Mouse (Mus musculus): ENCODE results near the gene Pm20d2. TPM values are rescaled to one million over a fixed set of nuclear protein-coding genes. Genes with fewer than 3 reads are reported as not detected.
A peak's percentile ranks its signal among the peaks of the same experiment; 100 is the strongest.

Gene Pm20d2
- polyA plus RNA-seq (2016; fragmentation: Nextera tagmentation; extraction: Ambion mirVana), result 0.74 and 0.92 TPM in 2 replicates

DNA sequence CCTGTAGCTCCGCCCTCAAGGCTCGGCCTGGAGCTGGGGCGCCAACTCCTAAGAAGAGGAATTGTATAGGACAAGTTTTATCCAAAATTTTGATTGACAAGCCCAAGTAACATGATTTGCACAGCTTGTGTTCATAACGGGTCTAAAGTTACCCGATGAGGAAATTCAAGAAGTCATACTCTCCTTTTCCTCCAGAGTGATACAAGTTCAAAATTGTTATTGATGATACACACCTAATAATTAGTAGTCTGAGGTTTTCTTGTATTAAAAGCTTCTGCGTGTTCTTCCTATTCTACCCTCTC lies at the start of gene Pm20d2:
Pm20d2 (minus strand) TSS at position 3 of the 302 bp plus-strand sequence.
- peaks cover 33% of the 10 kb centered on the region for H3K27me3 ChIP-seq (replicated peaks; ENCODE audit: low read depth, poor library complexity, severe bottlenecking)
- peak within 1 kb of the TSS; percentile 82 for H3K27ac ChIP-seq (replicated peaks)
- no peaks in the 10 kb centered on the region for H3K36me3 ChIP-seq (replicated peaks)
- peaks cover 8% of the 10 kb centered on the region for H3K4me1 ChIP-seq
- no peak for DNase-seq (ENCODE audit: low spot score)
- H3K4me3 ChIP-seq, result peak within 1 kb of the TSS; percentile 73
- WGBS, result 18% methylated on average over 6 of the region's 6 CpGs
- no peaks in the 10 kb centered on the region; the same call in 1 of the 2 replicates for H3K9me3 ChIP-seq

DNA sequence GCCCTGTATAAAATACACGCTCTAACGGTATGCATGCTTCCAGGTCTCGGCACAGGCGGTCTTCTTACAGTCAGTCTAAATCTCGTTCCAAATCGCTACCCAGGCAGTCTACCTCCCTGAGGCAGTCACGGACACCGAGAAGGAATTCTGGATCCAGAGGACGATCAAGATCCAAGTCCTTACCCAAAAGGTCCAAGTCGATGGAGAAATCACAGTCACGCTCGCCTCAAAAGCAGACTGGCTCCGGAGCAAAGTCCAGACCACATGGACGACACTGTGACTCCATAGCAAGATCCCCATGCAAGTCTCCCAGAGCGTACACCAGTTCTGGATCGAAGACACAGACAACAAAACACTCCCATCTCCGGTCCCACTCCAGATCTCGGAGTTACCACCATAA lies 41.3 kb upstream of the Pm20d2 start:
- 92% methylated on average over 18 of the region's 18 CpGs for WGBS

GRCm38 (mm10) chr4:33229639-33230038 lies 40.1 kb upstream of the Pm20d2 start:
- no peak for DNase-seq (ENCODE audit: low spot score)
- Histone ChIP-seq H3K4me3 (no peak overlapping the region), H3K27me3 (replicated peaks; ENCODE audit: low read depth, poor library complexity, severe bottlenecking) (no peaks in the 10 kb centered on the region), H3K36me3 (replicated peaks) (no peaks in the 10 kb centered on the region), H3K27ac (replicated peaks) (no peak overlapping the region), H3K4me1 (no peaks in the 10 kb centered on the region), H3K9me3 (no peaks in the 10 kb centered on the region)
- WGBS, result 76% methylated on average over 4 of the region's 4 CpGs

More for the DNA sequence above, 41.3 kb upstream of the Pm20d2 start:
- Histone ChIP-seq H3K9me3 (no peaks in the 10 kb centered on the region), H3K36me3 (replicated peaks) (no peaks in the 10 kb centered on the region), H3K27ac (replicated peaks) (no peak overlapping the region), H3K4me3 (no peak overlapping the region), H3K27me3 (replicated peaks; ENCODE audit: low read depth, poor library complexity, severe bottlenecking) (no peaks in the 10 kb centered on the region), H3K4me1 (no peaks in the 10 kb centered on the region)
- DNase-seq (ENCODE audit: low spot score), result no peak

GRCm38 (mm10) chr4:33227164-33227563 lies 37.6 kb upstream of the Pm20d2 start:
- DNase-seq (ENCODE audit: low spot score), result no peak
- H3K36me3 ChIP-seq (replicated peaks), result no peaks in the 10 kb centered on the region
- no peaks in the 10 kb centered on the region for H3K9me3 ChIP-seq
- no peak overlapping the region for H3K4me3 ChIP-seq
- H3K27me3 ChIP-seq (replicated peaks; ENCODE audit: low read depth, poor library complexity, severe bottlenecking), result no peaks in the 10 kb centered on the region
- H3K27ac ChIP-seq (replicated peaks), result no peak overlapping the region
- H3K4me1 ChIP-seq, result 0 out of 2 replicates have a peak, but pooled peaks cover 4% of the 10 kb centered on the region
- 85% methylated on average over 7 of the region's 7 CpGs for WGBS

- Histone ChIP-seq H3K27me3 (replicated peaks; ENCODE audit: low read depth, poor library complexity, severe bottlenecking) (no peaks in the 10 kb centered on the region), H3K27ac (replicated peaks) (no peak overlapping the region), H3K9me3 (no peaks in the 10 kb centered on the region), H3K4me1 (0 out of 2 replicates have a peak, but pooled peaks cover 8% of the 10 kb centered on the region), H3K36me3 (replicated peaks) (no peaks in the 10 kb centered on the region), H3K4me3 (no peak overlapping the region)
- 61% methylated on average over 7 of the region's 7 CpGs for WGBS
- DNase-seq (ENCODE audit: low spot score), result no peak
These were observed 34.6 kb upstream of the Pm20d2 start for GRCm38 (mm10) chr4:33224003-33224675.

DNA sequence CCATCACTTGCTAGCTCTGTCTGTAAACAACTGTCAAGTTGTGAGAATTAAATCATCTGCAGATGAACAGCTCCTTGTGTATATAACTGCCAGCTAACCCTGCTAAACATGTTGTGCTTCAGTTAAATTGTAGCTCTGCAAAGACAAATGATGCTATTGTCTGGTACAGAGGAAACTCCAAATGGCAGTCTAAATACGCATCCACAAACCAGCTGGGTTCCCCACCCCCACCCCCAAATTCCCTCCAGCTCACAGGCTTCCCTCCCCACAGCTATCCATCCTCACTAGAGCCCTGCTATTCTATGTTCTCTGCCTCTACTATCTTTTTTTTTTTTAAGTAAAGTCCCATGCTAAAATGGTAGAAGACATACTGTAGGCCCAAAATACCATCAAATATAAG lies 32.3 kb upstream of the Pm20d2 start:
- Histone ChIP-seq H3K9me3 (no peaks in the 10 kb centered on the region), H3K4me3 (no peak overlapping the region), H3K4me1 (0 out of 2 replicates have a peak, but pooled peaks cover 8% of the 10 kb centered on the region), H3K27me3 (replicated peaks; ENCODE audit: low read depth, poor library complexity, severe bottlenecking) (no peaks in the 10 kb centered on the region), H3K36me3 (replicated peaks) (no peaks in the 10 kb centered on the region), H3K27ac (replicated peaks) (no peak overlapping the region)
- no peak for DNase-seq (ENCODE audit: low spot score)
- WGBS, result 33% methylated on average over 1 of the region's 1 CpGs

GRCm38 (mm10) chr4:33208881-33209841 lies 19.6 kb upstream of the Pm20d2 start, which contains the start of gene Srsf12:
TSS of gene Srsf12 (plus strand) at chr4:33208991.
- peaks cover 17% of the 10 kb centered on the region for H3K4me1 ChIP-seq
- DNase-seq (ENCODE audit: low spot score), result peak; percentile 63
- H3K27ac ChIP-seq (replicated peaks), result peak within 1 kb of the TSS; percentile 84
- H3K9me3 ChIP-seq, result no peaks in the 10 kb centered on the region
- 2% methylated on average over 65 of the region's 65 CpGs for WGBS
- H3K27me3 ChIP-seq (replicated peaks; ENCODE audit: low read depth, poor library complexity, severe bottlenecking), result 0 out of 2 replicates have a peak, but pooled peaks cover 2% of the 10 kb centered on the region
- no peaks in the 10 kb centered on the region for H3K36me3 ChIP-seq (replicated peaks)
- H3K4me3 ChIP-seq, result peak within 1 kb of the TSS; percentile 88

GRCm38 (mm10) chr4:33207551-33207950 lies 18.0 kb upstream of the Pm20d2 start:
- Histone ChIP-seq H3K27ac (replicated peaks) (no peak overlapping the region), H3K27me3 (replicated peaks; ENCODE audit: low read depth, poor library complexity, severe bottlenecking) (0 out of 2 replicates have a peak, but pooled peaks cover 2% of the 10 kb centered on the region), H3K36me3 (replicated peaks) (no peaks in the 10 kb centered on the region), H3K4me3 (no peak overlapping the region), H3K4me1 (peaks cover 17% of the 10 kb centered on the region), H3K9me3 (no peaks in the 10 kb centered on the region)
- DNase-seq (ENCODE audit: low spot score), result no peak
- WGBS, result 69% methylated on average over 2 of the region's 2 CpGs

DNA sequence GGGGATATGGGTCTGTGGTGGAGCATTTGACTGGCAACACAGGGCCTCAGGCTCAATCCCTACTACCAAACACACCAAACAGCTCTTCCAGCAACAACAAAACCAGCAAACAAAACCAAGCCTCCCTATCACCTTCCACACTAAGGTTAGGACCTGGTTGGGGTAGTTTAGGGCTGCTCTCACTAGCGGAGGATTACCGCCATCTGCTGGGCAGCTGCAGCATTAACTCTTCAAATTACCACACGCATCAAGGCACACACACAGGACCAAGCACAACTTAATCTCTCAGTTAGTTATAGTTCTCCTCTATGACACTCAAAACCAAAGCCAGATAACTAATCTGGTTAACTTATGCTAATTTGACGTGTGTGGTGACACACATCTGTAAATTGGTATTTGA lies 15.1 kb upstream of the Pm20d2 start:
- 5% methylated on average over 4 of the region's 4 CpGs for WGBS
- 0 out of 2 replicates have a peak, but pooled peaks cover 2% of the 10 kb centered on the region for H3K27me3 ChIP-seq (replicated peaks; ENCODE audit: low read depth, poor library complexity, severe bottlenecking)
- H3K4me3 ChIP-seq, result no peak overlapping the region
- 0 out of 2 replicates have a peak, but pooled peaks cover 2% of the 10 kb centered on the region for H3K9me3 ChIP-seq
- DNase-seq (ENCODE audit: low spot score), result peak; percentile 70
- no peaks in the 10 kb centered on the region for H3K36me3 ChIP-seq (replicated peaks)
- no peak overlapping the region for H3K27ac ChIP-seq (replicated peaks)
- peaks cover 14% of the 10 kb centered on the region for H3K4me1 ChIP-seq

GRCm38 (mm10) chr4:33198117-33198516 lies 8.6 kb upstream of the Pm20d2 start:
- 9% methylated on average over 2 of the region's 2 CpGs for WGBS

DNA sequence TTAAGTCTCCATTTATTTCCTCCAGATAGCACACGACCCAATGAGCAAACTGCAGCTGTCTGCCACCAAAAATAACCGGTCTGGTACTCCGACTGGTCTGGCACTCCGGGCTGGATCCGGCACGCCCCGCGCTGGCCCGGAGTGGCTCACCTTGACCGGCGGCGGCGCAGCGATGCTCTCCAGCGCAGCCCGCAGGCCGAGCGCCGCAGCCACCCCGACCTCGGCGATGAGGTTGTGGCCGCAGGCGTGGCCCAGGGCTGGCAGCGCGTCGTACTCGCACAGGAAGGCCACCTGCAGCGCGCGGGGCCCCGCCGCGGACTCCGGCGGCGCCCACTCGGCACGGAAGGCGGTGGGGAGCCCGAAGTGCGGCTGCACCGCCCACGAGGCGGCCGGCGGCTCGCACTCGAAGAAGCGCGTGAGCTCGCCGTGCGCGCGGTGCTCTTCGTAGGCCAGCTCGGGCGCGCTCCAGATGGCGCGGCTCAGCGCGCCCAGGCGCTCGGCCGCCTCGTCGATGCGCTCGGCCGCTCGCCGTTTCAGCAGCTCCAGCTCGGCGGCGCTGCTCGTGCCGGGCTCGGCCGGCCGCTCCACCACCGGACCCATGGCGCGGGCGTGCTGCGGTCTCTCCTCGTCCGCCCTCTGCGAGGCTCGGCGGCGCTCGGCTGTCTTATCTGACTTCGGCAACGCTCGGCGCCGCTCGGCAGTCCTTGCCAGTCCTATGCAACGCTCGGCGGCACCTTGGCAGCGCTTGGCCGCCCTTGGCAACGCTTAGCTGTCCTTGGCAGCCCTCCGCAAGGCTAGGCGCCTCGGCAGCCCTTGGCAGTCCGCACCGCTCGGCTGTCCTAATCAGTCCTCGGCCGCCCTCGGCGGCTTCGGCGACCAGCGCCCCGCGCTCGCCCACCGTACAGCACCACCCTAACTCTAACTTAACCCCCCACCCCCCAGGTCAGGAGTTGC lies 479 bp downstream of the Pm20d2 start:
- no peaks in the 10 kb centered on the region for H3K36me3 ChIP-seq (replicated peaks)
- DNase-seq (ENCODE audit: low spot score), result peak; percentile 85
- H3K27ac ChIP-seq (replicated peaks), result peak overlapping the region; percentile 82
- WGBS, result under 1% methylated on average over 123 of the region's 123 CpGs
- peaks cover 8% of the 10 kb centered on the region for H3K4me1 ChIP-seq
- peaks cover 33% of the 10 kb centered on the region for H3K27me3 ChIP-seq (replicated peaks; ENCODE audit: low read depth, poor library complexity, severe bottlenecking)
- H3K4me3 ChIP-seq, result peak overlapping the region; percentile 73
- H3K9me3 ChIP-seq, result no peaks in the 10 kb centered on the region

More at GRCm38 (mm10) chr4:33198117-33198516, 8.6 kb upstream of the Pm20d2 start:
- Histone ChIP-seq H3K27me3 (replicated peaks; ENCODE audit: low read depth, poor library complexity, severe bottlenecking) (no peaks in the 10 kb centered on the region), H3K4me3 (no peak overlapping the region), H3K27ac (replicated peaks) (no peak overlapping the region), H3K9me3 (peaks cover 2% of the 10 kb centered on the region; the same call in 1 of the 2 replicates), H3K4me1 (no peaks in the 10 kb centered on the region), H3K36me3 (replicated peaks) (no peaks in the 10 kb centered on the region)
- DNase-seq (ENCODE audit: low spot score), result no peak

Measured in embryonic facial prominence, embryonic 10.5 days (tissue).